Comparison of ENCODE assay signal across 8 mouse cellular contexts in the genomic region with DNA sequence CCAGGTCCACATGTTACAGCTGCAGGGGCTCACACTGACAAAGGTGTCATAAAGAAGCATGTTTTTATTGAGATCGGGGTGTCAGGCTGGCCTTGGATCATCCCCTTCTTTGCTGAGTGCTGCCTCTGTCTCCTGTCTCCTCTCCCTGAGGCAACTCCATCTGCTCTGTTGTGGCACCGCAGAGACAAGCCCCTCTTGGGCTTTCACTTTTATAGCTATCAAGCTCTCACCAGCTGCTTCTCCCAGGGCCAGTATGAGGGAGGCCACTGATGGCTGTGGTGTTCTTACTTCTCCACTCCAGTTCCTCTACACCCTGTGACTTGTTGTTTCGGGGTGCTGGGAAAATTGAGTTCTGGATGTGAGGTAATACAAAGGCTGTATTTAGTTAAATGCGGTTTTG. TPM values are rescaled to one million over a fixed set of nuclear protein-coding genes. Genes with fewer than 3 reads are reported as not detected.
DNase-seq lines count a peak whose midpoint lies in the region; ATAC-seq and TF ChIP-seq lines count a peak whose summit lies in the region.

No protein-coding gene starts in this region.

- peaks cover 44% of the 10 kb centered on the region for H3K4me1 ChIP-seq in forebrain, embryonic 13.5 days
- H3K4me1 ChIP-seq in limb, embryonic 13.5 days = peaks cover 71% of the 10 kb centered on the region

- ATAC-seq in forebrain, embryonic 13.5 days = no peak
- 0 out of 2 replicates have a peak, but pooled peaks have one; percentile 4 for ATAC-seq in limb, embryonic 13.5 days (ENCODE audit: low FRiP score, low read depth)

- H3ac ChIP-seq in myocyte (ENCODE audit: control insufficient read depth, insufficient read length) = no peak overlapping the region

- H3K36me3 ChIP-seq in forebrain, embryonic 13.5 days (ENCODE audit: poor library complexity, severe bottlenecking) = 0 out of 2 replicates have a peak, but pooled peaks cover 4% of the 10 kb centered on the region
- peaks cover 7% of the 10 kb centered on the region for H3K36me3 ChIP-seq in limb, embryonic 13.5 days
- H3K36me3 ChIP-seq in myocyte (ENCODE audit: control insufficient read depth, insufficient read depth) = no peaks in the 10 kb centered on the region

- TF ChIP-seq CTCF in layer of hippocampus, adult 2 months (conservative IDR thresholded peaks at IDR 0.05) = no peak

- H3K4me3 ChIP-seq in layer of hippocampus, adult 2 months = no peak overlapping the region; the same call in 1 of the 2 replicates
- no peak overlapping the region for H3K4me3 ChIP-seq in forebrain, embryonic 13.5 days
- H3K4me3 ChIP-seq in limb, embryonic 13.5 days = no peak overlapping the region
- no peak overlapping the region for H3K4me3 ChIP-seq in myocyte

- TF ChIP-seq POLR2A in myocyte (IDR thresholded peaks at IDR 0.05; ENCODE audit: insufficient read length, low read depth) = no peak

- no peak for DNase-seq in layer of hippocampus, adult 2 months (ENCODE audit: low spot score in 2 of 2)
- no peak for DNase-seq in layer of hippocampus, postnatal 10 days (ENCODE audit: low spot score in 2 of 2)
- DNase-seq in yolk sac, embryonic 10.5 days (ENCODE audit: low spot score) = no peak
- DNase-seq in urinary bladder, postnatal 14 days (ENCODE audit: low spot score) = no peak
- no peak for DNase-seq in thymus, postnatal 0 days (ENCODE audit: low spot score)

- H3K4me2 ChIP-seq in forebrain, embryonic 13.5 days = 0 out of 2 replicates have a peak overlapping the region, but pooled peaks have one; percentile 15
- H3K4me2 ChIP-seq in limb, embryonic 13.5 days (replicated peaks) = peak overlapping the region; percentile 49
- peak overlapping the region; percentile 76 for H3K4me2 ChIP-seq in myocyte (ENCODE audit: low read depth)

- H3K27ac ChIP-seq in layer of hippocampus, adult 2 months = peak overlapping the region; percentile 87
- peak overlapping the region; percentile 27; the same call in 1 of the 2 replicates for H3K27ac ChIP-seq in forebrain, embryonic 13.5 days
- peak overlapping the region; percentile 74 for H3K27ac ChIP-seq in limb, embryonic 13.5 days

- 64% methylated on average over 4 of the region's 4 CpGs for WGBS in forebrain, embryonic 13.5 days
- WGBS in limb, embryonic 13.5 days = 33% methylated on average over 4 of the region's 4 CpGs

- peaks cover 99% of the 10 kb centered on the region for H3K79me2 ChIP-seq in myocyte (ENCODE audit: control insufficient read depth, insufficient read depth)

- H3K9ac ChIP-seq in forebrain, embryonic 13.5 days = no peak overlapping the region
- peak overlapping the region; percentile 27; the same call in 1 of the 2 replicates for H3K9ac ChIP-seq in limb, embryonic 13.5 days

- no peaks in the 10 kb centered on the region for H3K27me3 ChIP-seq in forebrain, embryonic 13.5 days
- no peaks in the 10 kb centered on the region for H3K27me3 ChIP-seq in limb, embryonic 13.5 days
- no peaks in the 10 kb centered on the region for H3K27me3 ChIP-seq in myocyte (ENCODE audit: control insufficient read depth, insufficient read depth, insufficient read length)

- no peaks in the 10 kb centered on the region for H3K9me3 ChIP-seq in forebrain, embryonic 13.5 days (replicated peaks)
- H3K9me3 ChIP-seq in limb, embryonic 13.5 days = no peaks in the 10 kb centered on the region

TF ChIP-seq in myocyte, 11 proteins besides CTCF, POLR2A, EP300 and RAD21:
- TF ChIP-seq MYOD1 (IDR thresholded peaks at IDR 0.05; ENCODE audit: control insufficient read depth in 1 of 3, insufficient read length in 2 of 3, low read depth in 2 of 3) = no peak
- no peak for TF ChIP-seq USF1 (IDR thresholded peaks at IDR 0.05; ENCODE audit: low read depth)
- TF ChIP-seq TCF3 (IDR thresholded peaks at IDR 0.05; ENCODE audit: insufficient read length, low read depth) = no peak
- no peak for TF ChIP-seq POLR2AphosphoS2 (IDR thresholded peaks at IDR 0.05; ENCODE audit: insufficient read length, low read depth)
- no peak for TF ChIP-seq MYOG (IDR thresholded peaks at IDR 0.05; ENCODE audit: control insufficient read depth in 1 of 3, insufficient read depth in 1 of 3, insufficient read length in 2 of 3, low read depth in 2 of 3)
- no peak for TF ChIP-seq SRF (IDR thresholded peaks at IDR 0.05; ENCODE audit: control insufficient read depth, insufficient read length, low read depth)
- TF ChIP-seq REST (IDR thresholded peaks at IDR 0.05; ENCODE audit: insufficient read depth, insufficient read length) = no peak
- TF ChIP-seq CEBPB (IDR thresholded peaks at IDR 0.05; ENCODE audit: insufficient read depth, poor library complexity, severe bottlenecking) = no peak

RNA-seq across cellular contexts. Expression of a gene that starts 41.3 kb away (rescaled TPM):
- total RNA-seq in layer of hippocampus, adult 2 months (2021) = not detected
- total RNA-seq in layer of hippocampus, postnatal 10 days (2021) = not detected
- 0.13 and 0.19 TPM in 2 replicates for polyA plus RNA-seq in forebrain, embryonic 13.5 days (2015; fragmentation: Nextera tagmentation; extraction: Ambion mirVana)
- 0.14 and 0.23 TPM in 2 replicates for polyA plus RNA-seq in limb, embryonic 13.5 days (2015; fragmentation: Nextera tagmentation; extraction: Ambion mirVana)
- polyA plus RNA-seq in myocyte (2012; fragmentation: generic; extraction: Trizol) = 1.5 TPM
- 1.5 and 2.1 TPM in 2 replicates for polyA plus RNA-seq in thymus, postnatal 0 days (2015; fragmentation: Nextera tagmentation; extraction: Ambion mirVana)

Comparison
In these comparisons a context has a peak if more than half of its experiments do, and no peak if none do; other contexts are left out.
1. H3K27ac ChIP-seq: peak in every context shown above with its lines; median percentile 87 in layer of hippocampus, adult 2 months; 74 in limb, embryonic 13.5 days; 27 in forebrain, embryonic 13.5 days.
2. H3K4me2 ChIP-seq: peak in every context shown above with its lines; median percentile 76 in myocyte; 49 in limb, embryonic 13.5 days; 15 in forebrain, embryonic 13.5 days.